Mouse (Mus musculus) embryonic fibroblast, embryonic 13.5 days (primary cell): Measurements from ENCODE around the gene Stag1. TPM values are rescaled to one million over a fixed set of nuclear protein-coding genes. Genes with fewer than 3 reads are reported as not detected.

Source experiments
- H3K27ac ChIP-seq: 2 replicates; pipeline ENCODE4 v1.5.1; 2012; ENCODE audit warnings: low read length, control low read depth, inconsistent platforms; ENCODE audit not compliant: insufficient read depth
- H3K4me1 ChIP-seq: 2 replicates; pipeline ENCODE4 v1.6.1; 2011; ENCODE audit warnings: low read length; ENCODE audit not compliant: control insufficient read depth, insufficient read depth
- H3K4me3 ChIP-seq: 2 replicates; pipeline ENCODE4 v1.5.1; 2011; ENCODE audit warnings: mild to moderate bottlenecking, control low read depth, low read length; ENCODE audit not compliant: insufficient read depth
- CTCF ChIP-seq: IDR thresholded peaks from 2 replicates; pipeline ENCODE4 v1.5.1; 2011; ENCODE audit warnings: mild to moderate bottlenecking, control low read depth, low read length, moderate library complexity, borderline replicate concordance; ENCODE audit not compliant: insufficient read depth
- POLR2A ChIP-seq: IDR thresholded peaks from 2 replicates; pipeline ENCODE4 v1.6.1; 2011; ENCODE audit warnings: low read depth, mild to moderate bottlenecking, control low read depth, low read length, moderate library complexity
- polyA plus RNA-seq: library from polyadenylated mRNA; stranded (reverse); fragments of >200 nt; gene quantifications from 2 replicates; pipeline ENCODE4 v1.2.4, GENCODE M21; 2011; ENCODE audit warnings: low read depth; ENCODE audit not compliant: missing spikeins, insufficient read length

Gene Stag1
- polyA plus RNA-seq, 1 experiment: 40.2 TPM

- Histone ChIP-seq H3K4me3 (no peak overlapping the region), H3K4me1 (no peaks in the 10 kb centered on the region), H3K27ac (no peak overlapping the region)
- TF ChIP-seq CTCF (no peak), POLR2A (no peak)
Observed at GRCm38 (mm10) chr9:100573942-100574341, 23.7 kb upstream of the Stag1 start.

GRCm38 (mm10) chr9:100580196-100580740 lies 17.3 kb upstream of the Stag1 start:
- Histone ChIP-seq H3K4me3 (no peak overlapping the region), H3K4me1 (no peaks in the 10 kb centered on the region), H3K27ac (no peak overlapping the region)
- TF ChIP-seq CTCF: no peak
- no peak for TF ChIP-seq POLR2A

- Histone ChIP-seq H3K4me3 (no peak overlapping the region), H3K4me1 (no peaks in the 10 kb centered on the region), H3K27ac (no peak overlapping the region)
- TF ChIP-seq POLR2A (no peak), CTCF (no peak)
Observed at GRCm38 (mm10) chr9:100581543-100582492, 15.8 kb upstream of the Stag1 start.

DNA sequence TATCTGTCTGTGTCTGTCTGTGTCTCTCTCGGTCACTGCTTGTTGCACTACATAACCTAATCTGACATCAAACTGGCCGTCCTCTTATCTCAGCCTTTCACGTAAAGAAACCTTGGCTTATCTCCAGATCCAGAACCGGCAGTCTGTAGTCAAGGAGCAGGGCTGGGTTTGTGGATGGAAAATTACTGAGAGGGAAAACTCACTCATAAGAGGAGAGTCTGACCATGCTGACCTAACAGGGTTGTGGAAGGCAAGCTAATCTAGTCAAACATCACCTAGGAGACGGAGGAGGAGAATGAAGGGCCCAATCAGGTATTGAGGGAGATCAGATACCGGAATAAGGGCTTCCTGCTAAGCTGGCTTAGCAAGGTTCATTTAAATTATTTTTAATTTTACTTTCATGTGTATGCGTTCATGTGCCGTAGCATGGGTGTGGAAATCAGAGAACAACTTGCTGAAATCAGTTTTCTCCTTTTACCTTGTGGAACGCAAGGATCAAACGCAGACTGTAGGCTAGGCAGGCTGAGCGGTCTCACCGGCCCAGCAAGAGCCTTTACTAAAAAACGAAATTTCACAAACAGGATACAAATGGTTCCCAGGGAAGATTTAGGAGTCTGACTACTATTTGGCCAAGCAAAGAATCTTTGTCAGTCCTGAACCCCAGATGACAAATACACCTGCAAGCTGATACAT lies 14.6 kb upstream of the Stag1 start:
- no peak overlapping the region for H3K27ac ChIP-seq
- H3K4me3 ChIP-seq: no peak overlapping the region
- no peak for TF ChIP-seq POLR2A
- no peak for TF ChIP-seq CTCF
- H3K4me1 ChIP-seq: no peaks in the 10 kb centered on the region

DNA sequence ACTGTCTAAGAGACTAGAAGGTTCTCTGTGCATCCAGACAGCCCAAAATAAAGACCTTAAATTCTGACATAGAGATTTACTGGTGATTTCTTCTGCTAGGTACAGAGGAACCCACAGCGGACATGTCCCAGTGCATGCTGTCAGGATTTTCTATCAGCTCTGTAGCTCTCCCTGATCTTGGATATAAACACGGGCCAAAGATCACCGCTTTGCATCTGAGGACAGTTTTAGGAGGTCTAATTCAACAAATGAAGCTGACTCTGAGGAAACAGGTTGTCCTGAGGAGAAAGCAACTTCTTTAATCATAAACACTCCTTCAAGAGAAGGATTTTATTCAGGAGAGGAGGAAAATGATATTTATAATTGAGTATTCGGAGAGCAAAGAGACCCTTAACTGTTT lies 13.6 kb upstream of the Stag1 start:
- Histone ChIP-seq H3K4me1 (no peaks in the 10 kb centered on the region), H3K27ac (no peak overlapping the region), H3K4me3 (no peak overlapping the region)
- TF ChIP-seq CTCF (no peak), POLR2A (no peak)

GRCm38 (mm10) chr9:100590462-100590861 lies 7.1 kb upstream of the Stag1 start:
- Histone ChIP-seq H3K27ac (no peak overlapping the region), H3K4me1 (peaks cover 7% of the 10 kb centered on the region; the same call in 1 of the 2 replicates), H3K4me3 (no peak overlapping the region)
- TF ChIP-seq CTCF (no peak), POLR2A (no peak)

DNA sequence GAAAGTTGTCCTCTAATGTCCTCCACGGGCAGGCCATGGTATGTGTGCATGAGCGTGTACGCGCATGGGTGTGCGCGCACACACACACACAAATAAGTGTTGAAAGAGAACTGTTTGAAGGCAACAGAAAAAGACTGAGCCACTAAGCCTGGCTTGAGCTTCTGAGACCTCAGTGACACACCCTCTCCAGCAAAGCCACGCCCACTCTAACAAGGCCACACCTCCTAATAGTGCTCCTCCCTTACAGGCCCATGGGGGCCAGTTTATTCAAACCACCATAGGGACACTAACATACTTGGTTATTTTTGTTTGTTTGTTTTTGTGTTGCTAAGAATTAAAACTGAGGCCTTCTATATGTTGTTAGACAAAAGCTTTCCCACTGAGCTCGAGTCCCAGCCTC lies 1.3 kb upstream of the Stag1 start:
- no peak overlapping the region for H3K4me3 ChIP-seq
- TF ChIP-seq CTCF (no peak), POLR2A (no peak)
- H3K27ac ChIP-seq: no peak overlapping the region
- no peaks in the 10 kb centered on the region for H3K4me1 ChIP-seq

DNA sequence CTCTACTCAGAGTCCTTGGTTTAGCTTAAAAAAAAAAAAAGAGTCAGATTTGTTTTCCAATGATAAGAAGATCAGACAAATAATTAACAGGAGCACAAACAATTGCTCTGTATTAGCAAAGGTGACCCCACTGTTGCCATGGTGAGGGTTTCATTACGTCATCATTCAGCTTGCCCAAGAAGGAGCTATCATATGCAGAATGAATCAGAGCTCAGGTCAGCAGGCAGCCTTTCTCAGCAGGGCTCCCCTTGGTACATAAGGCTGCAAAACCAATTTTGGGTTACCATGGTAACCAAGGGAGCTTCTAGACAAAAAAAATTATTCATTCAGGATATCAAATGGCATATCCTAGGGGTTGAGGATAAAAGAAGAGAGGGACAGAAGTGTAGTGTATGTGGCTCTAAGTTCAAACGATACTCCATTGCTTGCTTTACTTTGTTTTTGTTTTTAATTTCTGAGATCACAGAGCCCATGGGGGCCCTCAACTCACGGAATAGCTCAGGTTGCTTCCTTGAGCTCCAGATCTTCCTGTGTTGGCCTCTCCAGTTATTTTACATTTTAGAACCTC lies 2.2 kb downstream of the Stag1 start:
- H3K27ac ChIP-seq: no peak overlapping the region

GRCm38 (mm10) chr9:100602130-100602529 lies 4.5 kb downstream of the Stag1 start:
- H3K4me1 ChIP-seq: no peaks in the 10 kb centered on the region
- no peak overlapping the region for H3K27ac ChIP-seq
- TF ChIP-seq POLR2A: no peak
- H3K4me3 ChIP-seq: no peak overlapping the region

More for the DNA sequence above, 2.2 kb downstream of the Stag1 start:
- Histone ChIP-seq H3K4me3 (no peak overlapping the region), H3K4me1 (no peaks in the 10 kb centered on the region)
- TF ChIP-seq CTCF: no peak
- TF ChIP-seq POLR2A: no peak
